Mouse (Mus musculus) urinary bladder, postnatal 4 days (tissue): ENCODE data around the gene Hsf3.
"Not testable (repeated sequence)": the region's sequence is repeated elsewhere in the genome, so short reads cannot be mapped to it uniquely, and the experiment has no call there.

Source experiments
- DNase-seq, 2 experiments: peaks; one replicate each; pipeline ENCODE4 v3.0.0; 2021 to 2022; ENCODE audit warnings: low spot score in 2 of 2

The Hsf3 gene

GRCm38 (mm10) chrX:96456201-96456963 lies at the start of gene Hsf3:
Gene Hsf3, minus strand, starts transcription at chrX:96456294.
- no peak for DNase-seq

- no peak for DNase-seq
These were observed 45.5 kb upstream of the Hsf3 start for GRCm38 (mm10) chrX:96501580-96501979.

- DNase-seq = no peak
These were observed 945 bp downstream of the Hsf3 start, which contains the start of gene Heph for GRCm38 (mm10) chrX:96455149-96455548. Gene Heph, plus strand, starts transcription at chrX:96455359.

- no peak for DNase-seq
These were observed 36.7 kb downstream of the Hsf3 start for GRCm38 (mm10) chrX:96419383-96419782.

- no peak for DNase-seq
These were observed 38.4 kb downstream of the Hsf3 start for GRCm38 (mm10) chrX:96417733-96418132.

GRCm38 (mm10) chrX:96416970-96417369 lies 39.1 kb downstream of the Hsf3 start:
- DNase-seq = no peak

- not testable (repeated sequence) for DNase-seq
These were observed 40.7 kb downstream of the Hsf3 start for GRCm38 (mm10) chrX:96415351-96415750.

GRCm38 (mm10) chrX:96339108-96339507 lies 117.0 kb downstream of the Hsf3 start:
- DNase-seq = no peak

GRCm38 (mm10) chrX:96329764-96330163 lies 126.3 kb downstream of the Hsf3 start:
- DNase-seq = no peak

- DNase-seq = no peak
These were observed 162.8 kb downstream of the Hsf3 start, which contains the start of gene Vsig4 for GRCm38 (mm10) chrX:96293338-96293737. Gene Vsig4, minus strand, starts transcription at chrX:96293438.

GRCm38 (mm10) chrX:96256509-96256908 lies 199.6 kb downstream of the Hsf3 start:
- no peak for DNase-seq
